ENCODE assay signal across 22 mouse cellular contexts in the genomic region with DNA sequence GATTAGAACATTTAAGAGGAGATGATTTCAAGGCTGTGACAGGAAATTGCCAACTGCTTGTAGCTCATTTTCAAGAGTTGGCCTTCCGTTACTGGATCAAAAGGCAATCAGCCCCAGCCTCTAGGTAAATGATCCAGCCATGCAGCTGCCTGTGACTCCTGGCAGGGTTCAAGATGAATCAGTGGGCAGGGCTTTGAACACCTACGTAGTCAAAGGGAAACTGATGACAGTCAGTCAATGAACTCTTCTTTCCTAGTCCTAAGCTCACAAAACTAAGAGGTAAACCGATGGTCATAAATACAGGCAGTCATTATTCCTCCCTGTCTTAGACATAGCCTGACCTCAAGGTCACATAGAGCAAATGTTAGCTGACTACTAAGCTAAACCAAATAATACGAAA. TPM values are rescaled to one million over a fixed set of nuclear protein-coding genes. Genes with fewer than 3 reads are reported as not detected.
DNase-seq lines count a peak whose midpoint lies in the region; ATAC-seq and TF ChIP-seq lines count a peak whose summit lies in the region.
"Had no signal": no experiment of that assay in that cellular context is flagged by ENCODE, and none has a peak within 500 bp of the region (broad histone marks: within the 10 kb centered on the region; RNA-seq: fewer than 3 reads in every experiment).

No protein-coding gene starts in this region.

- 80% methylated on average over 4 of the region's 4 CpGs for WGBS in heart, embryonic 11.5 days (ENCODE audit: insufficient replicate concordance)
- WGBS in midbrain, postnatal 0 days, result 87% methylated on average over 4 of the region's 4 CpGs

- ATAC-seq in CD4-positive, CD25-positive, alpha-beta regulatory T cell, adult 4 months, result peak; percentile 20
- ATAC-seq in heart, embryonic 11.5 days (replicated peaks; ENCODE audit: insufficient number of reproducible peaks, low FRiP score, low TSS enrichment), result no peak
- ATAC-seq in midbrain, postnatal 0 days (ENCODE audit: low FRiP score), result no peak
- ATAC-seq: activated CD4-positive, CD25-positive, alpha-beta regulatory T cell, adult 4 months; forebrain, embryonic 14.5 days; forebrain, embryonic 16.5 days; Patski had no signal

- H3K9ac ChIP-seq in heart, embryonic 11.5 days (ENCODE audit: low read depth, low read length), result no peak overlapping the region
- no peak overlapping the region for H3K9ac ChIP-seq in midbrain, postnatal 0 days (replicated peaks; ENCODE audit: low read length, poor library complexity, severe bottlenecking)
- H3K9ac ChIP-seq: embryonic facial prominence, embryonic 13.5 days; embryonic facial prominence, embryonic 15.5 days; forebrain, embryonic 12.5 days had no signal

- no peak for TF ChIP-seq CTCF in midbrain, postnatal 0 days (IDR thresholded peaks at IDR 0.05)

- H3K9me3 ChIP-seq in heart, embryonic 11.5 days (replicated peaks; ENCODE audit: control insufficient read depth, low read length), result no peaks in the 10 kb centered on the region
- H3K9me3 ChIP-seq in midbrain, postnatal 0 days (ENCODE audit: low read length), result no peaks in the 10 kb centered on the region
- H3K9me3 ChIP-seq: embryonic facial prominence, embryonic 13.5 days; embryonic facial prominence, embryonic 15.5 days; forebrain, embryonic 10.5 days; forebrain, embryonic 12.5 days; G1E had no signal

- H3K27ac ChIP-seq in heart, embryonic 11.5 days (ENCODE audit: low read depth, low read length), result no peak overlapping the region
- no peak overlapping the region for H3K27ac ChIP-seq in midbrain, postnatal 0 days (ENCODE audit: low read depth, low read length)
- H3K27ac ChIP-seq: embryonic facial prominence, embryonic 13.5 days; embryonic facial prominence, embryonic 15.5 days; forebrain, embryonic 10.5 days; forebrain, embryonic 12.5 days had no signal

- H3K4me3 ChIP-seq in heart, embryonic 11.5 days (ENCODE audit: low read depth, low read length), result no peak overlapping the region
- H3K4me3 ChIP-seq in midbrain, postnatal 0 days (ENCODE audit: low read depth, low read length), result no peak overlapping the region
- H3K4me3 ChIP-seq: embryonic facial prominence, embryonic 13.5 days; embryonic facial prominence, embryonic 15.5 days; erythroblast, embryonic 14.5 days; forebrain, embryonic 10.5 days; forebrain, embryonic 12.5 days had no signal

- no peaks in the 10 kb centered on the region for H3K36me3 ChIP-seq in heart, embryonic 11.5 days (ENCODE audit: control insufficient read depth, insufficient read depth, low read length)
- no peaks in the 10 kb centered on the region for H3K36me3 ChIP-seq in midbrain, postnatal 0 days (ENCODE audit: insufficient read depth, low read length)
- H3K36me3 ChIP-seq: embryonic facial prominence, embryonic 13.5 days; embryonic facial prominence, embryonic 15.5 days; forebrain, embryonic 10.5 days; forebrain, embryonic 12.5 days; G1E had no signal

- DNase-seq in CD4-positive helper T cell, adult 2 months (ENCODE audit: low read depth, low spot score), result peak; percentile 9
- DNase-seq in R1 (ENCODE audit: low read depth, low spot score), result peak; percentile 9
- peak; percentile 40 for DNase-seq in induced T-regulatory cell, adult 2 months (ENCODE audit: low read depth)
- no peak for DNase-seq in lung, postnatal 25 days (ENCODE audit: low spot score)
- no peak for DNase-seq in midbrain, postnatal 0 days (ENCODE audit: low spot score)
- no peak for DNase-seq in kidney, adult 11 months
- DNase-seq: adrenal gland, adult 8-10 months; adrenal gland, postnatal 36 days; cerebellum, adult 9-11 months; embryo, embryonic 11 days had no signal

- H3K4me1 ChIP-seq in heart, embryonic 11.5 days (ENCODE audit: control insufficient read depth, insufficient read depth, low read length), result no peaks in the 10 kb centered on the region
- H3K4me1 ChIP-seq in midbrain, postnatal 0 days (ENCODE audit: insufficient read depth, low read length), result no peaks in the 10 kb centered on the region
- H3K4me1 ChIP-seq: embryonic facial prominence, embryonic 13.5 days; embryonic facial prominence, embryonic 15.5 days; forebrain, embryonic 10.5 days; forebrain, embryonic 12.5 days had no signal

- H3K4me2 ChIP-seq in heart, embryonic 11.5 days, result no peak overlapping the region
- H3K4me2 ChIP-seq in midbrain, postnatal 0 days (ENCODE audit: low read depth, low read length, poor library complexity, severe bottlenecking), result no peak overlapping the region
- H3K4me2 ChIP-seq: embryonic facial prominence, embryonic 13.5 days; embryonic facial prominence, embryonic 15.5 days; forebrain, embryonic 12.5 days had no signal

- no peaks in the 10 kb centered on the region for H3K27me3 ChIP-seq in heart, embryonic 11.5 days (ENCODE audit: control insufficient read depth, insufficient read depth, low read length)
- no peaks in the 10 kb centered on the region for H3K27me3 ChIP-seq in midbrain, postnatal 0 days (ENCODE audit: insufficient read depth, low read length)
- H3K27me3 ChIP-seq: embryonic facial prominence, embryonic 13.5 days; embryonic facial prominence, embryonic 15.5 days; forebrain, embryonic 12.5 days had no signal

RNA-seq across cellular contexts. Expression of a gene that starts 47.0 kb away (rescaled TPM):
- 10 to 100 TPM; 40.8 to 48.7 TPM for polyA plus RNA-seq in CD4-positive, CD25-positive, alpha-beta regulatory T cell, adult 4 months (2017; shearing (Covaris generic))
- polyA plus RNA-seq in heart, embryonic 11.5 days (2014; fragmentation: Nextera tagmentation; extraction: Ambion mirVana), result 0.20 and 0.67 TPM in 2 replicates
- 0.16 and 10.9 TPM in 2 replicates for total RNA-seq in midbrain, postnatal 0 days (2014; rRNA removed)
- polyA plus RNA-seq in midbrain, postnatal 0 days (2015; fragmentation: Nextera tagmentation; extraction: Ambion mirVana), result 0.29 and 0.59 TPM in 2 replicates
- polyA plus RNA-seq: erythroblast, embryonic 14.5 days; Patski had no signal

Comparison
In these comparisons a context has a peak if more than half of its experiments do, and no peak if none do; other contexts are left out.
1. DNase-seq: peak in CD4-positive helper T cell, adult 2 months (single experiment), R1 (single experiment) and induced T-regulatory cell, adult 2 months (single experiment); none in lung, postnatal 25 days (single experiment), midbrain, postnatal 0 days (single experiment) and kidney, adult 11 months (single experiment).
2. RNA of a gene that starts 47.0 kb away (polyA plus RNA-seq): 40.8 to 48.7 TPM in CD4-positive, CD25-positive, alpha-beta regulatory T cell, adult 4 months; 0.20 to 0.67 TPM in heart, embryonic 11.5 days and 0.29 to 0.59 TPM in midbrain, postnatal 0 days; every median in the first group is over 10 times any median in the second.